Mouse (Mus musculus) thymus, postnatal 36 days (tissue): ENCODE measurements around the gene Fgfr2.

Source experiments
- DNase-seq, 2 experiments: peaks; one replicate each; pipeline ENCODE4 v3.0.0; 2022; ENCODE audit warnings: mixed read lengths in 2 of 2

The Fgfr2 gene

DNA sequence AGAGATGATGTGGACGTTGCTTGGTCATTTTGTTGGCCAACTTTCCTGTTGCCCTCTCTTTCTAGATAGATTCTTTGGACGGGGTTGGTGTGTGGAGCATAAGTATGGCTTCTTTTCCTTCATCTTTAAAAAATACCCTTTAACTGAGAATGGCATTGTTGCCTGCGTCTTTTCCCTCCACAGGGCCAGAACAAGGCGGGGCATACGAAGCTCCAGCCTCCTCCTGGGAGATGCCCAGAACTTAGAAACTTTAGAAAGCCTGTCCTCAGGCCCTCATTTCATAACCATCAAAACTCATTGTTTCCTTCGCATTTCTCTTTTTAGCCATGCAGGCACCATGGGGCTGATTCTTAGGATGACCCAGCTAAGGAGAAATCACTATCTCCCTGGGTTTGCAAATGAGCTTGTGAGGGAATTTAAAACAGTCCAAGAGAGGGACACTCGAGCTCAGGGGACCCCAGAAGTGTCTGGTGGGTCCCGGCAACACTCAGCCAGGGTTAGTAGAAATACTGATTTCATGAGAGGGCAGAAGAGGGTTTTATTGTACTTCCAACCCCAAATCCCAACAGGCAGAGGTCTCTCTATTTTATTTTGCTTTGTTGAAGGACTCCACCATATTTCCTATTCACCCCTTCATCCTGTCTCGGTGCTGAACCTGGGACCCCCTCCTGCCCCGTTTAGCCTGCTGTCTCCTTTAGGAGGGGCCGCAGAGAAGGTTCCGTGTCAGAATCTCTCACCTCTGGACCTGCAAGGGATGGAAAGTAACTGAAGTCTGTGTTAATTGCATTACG is 2754.9 kb downstream of the Fgfr2 start:
- no peak for DNase-seq

DNA sequence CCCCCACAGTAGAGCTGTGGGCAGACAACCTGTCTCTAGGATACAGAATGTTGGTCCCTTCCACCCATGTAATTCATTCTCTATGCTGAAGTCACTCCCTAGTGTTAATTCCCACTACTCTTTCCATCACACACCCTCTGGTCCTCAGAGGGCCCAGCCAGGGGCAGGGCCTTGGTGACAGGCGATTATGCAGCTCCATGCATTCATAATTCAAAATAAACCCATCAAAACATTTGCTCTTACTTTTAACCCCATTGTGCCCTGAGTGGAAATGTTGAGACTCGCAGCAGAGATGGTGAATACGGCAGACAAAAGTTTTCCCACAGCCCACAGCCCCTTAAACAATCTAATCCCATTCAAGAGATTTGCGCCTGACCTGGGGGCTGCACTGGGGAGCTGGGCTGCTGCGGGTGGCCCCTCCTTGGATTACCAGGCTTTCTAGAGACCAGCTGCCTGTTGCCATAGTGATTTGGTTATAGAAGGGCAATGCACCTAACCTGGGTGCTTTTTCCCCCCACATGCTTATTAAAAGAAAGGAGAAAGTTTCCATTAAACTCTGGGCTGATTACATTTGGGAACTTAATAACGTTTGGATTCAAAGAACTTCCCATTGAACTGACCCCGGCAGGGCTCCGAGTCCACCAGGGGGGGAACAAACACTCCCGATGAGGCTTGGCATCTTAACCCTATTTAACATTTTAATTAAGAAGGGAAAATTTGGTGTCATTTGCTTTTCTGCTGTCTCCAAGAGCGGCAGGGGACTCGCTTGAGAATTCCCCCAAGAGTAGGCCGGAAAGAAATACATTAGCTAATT is 2755.7 kb downstream of the Fgfr2 start:
- no peak for DNase-seq

DNA sequence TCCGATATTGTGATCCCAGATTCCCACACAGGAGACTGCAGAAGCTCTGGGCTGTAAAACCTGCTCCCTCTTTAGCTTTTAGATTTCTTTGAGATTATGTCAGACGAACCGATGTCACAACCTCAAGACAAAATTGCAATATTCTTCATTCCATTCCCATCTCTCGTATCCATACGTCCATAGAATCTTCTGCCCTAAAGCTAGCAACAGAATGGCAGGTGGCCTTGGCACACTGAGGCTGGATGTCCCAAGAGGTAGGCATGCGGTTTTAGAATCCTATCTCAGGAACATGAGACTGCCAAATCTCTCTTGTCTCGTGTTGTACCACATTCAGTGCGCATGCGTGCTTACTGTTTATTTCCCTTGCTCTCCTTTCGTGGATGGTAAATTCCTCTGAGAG is 2757.4 kb downstream of the Fgfr2 start:
- no peak for DNase-seq

DNA sequence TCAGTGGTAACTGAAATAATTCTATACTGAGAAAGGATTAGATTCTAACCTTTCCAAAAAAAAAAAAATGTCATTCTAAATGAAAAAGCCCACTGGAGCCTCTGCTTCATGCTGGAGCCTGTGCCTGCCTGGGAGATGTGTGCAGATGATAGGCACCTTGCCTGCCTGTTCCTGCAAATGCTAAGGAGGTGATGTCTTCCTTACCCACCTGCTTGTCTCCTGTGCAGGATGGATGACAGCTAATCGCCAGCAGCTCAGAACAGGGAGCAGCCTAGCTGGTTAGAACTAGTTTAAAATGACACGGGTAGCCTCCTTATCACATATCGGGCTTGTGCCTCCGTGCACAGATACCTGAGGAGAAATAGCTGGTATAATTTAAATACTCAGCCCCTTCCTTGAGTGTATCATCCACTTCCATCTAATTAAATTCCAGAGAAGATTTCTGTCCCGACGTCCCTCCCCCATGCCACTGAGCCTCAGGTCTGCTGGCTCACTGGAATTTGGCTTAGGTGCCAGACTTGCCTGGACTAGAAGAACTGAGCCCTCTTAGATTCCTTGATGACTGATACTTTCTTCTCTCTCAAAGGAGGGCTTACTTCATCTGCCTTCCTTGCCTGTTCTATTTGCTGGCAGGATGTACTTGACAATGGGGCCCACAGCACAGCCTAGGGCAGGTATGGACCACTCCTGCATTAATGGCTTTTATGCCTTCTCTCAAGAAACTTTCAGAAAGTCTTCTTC is 2782.6 kb downstream of the Fgfr2 start:
- no peak for DNase-seq

DNA sequence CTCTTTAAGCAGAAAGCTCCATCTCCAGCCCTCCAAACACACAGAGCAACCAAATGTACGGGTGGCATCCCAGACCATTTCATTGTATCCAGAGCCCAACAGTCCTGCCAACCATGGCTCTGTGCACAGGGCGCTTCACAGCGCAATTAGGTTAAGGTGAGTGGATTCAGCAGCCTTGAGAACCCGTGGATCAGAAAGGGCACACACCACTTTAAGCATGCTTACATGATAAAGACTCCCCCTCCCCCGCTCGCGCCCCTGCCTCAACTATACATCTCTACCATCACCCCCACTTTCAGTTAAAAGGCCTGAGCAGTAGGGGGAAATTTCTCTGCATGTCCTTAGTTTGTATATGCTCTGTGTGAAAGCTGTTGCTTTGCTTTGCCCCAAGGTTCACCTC is 2785.5 kb downstream of the Fgfr2 start:
- DNase-seq, result no peak

DNA sequence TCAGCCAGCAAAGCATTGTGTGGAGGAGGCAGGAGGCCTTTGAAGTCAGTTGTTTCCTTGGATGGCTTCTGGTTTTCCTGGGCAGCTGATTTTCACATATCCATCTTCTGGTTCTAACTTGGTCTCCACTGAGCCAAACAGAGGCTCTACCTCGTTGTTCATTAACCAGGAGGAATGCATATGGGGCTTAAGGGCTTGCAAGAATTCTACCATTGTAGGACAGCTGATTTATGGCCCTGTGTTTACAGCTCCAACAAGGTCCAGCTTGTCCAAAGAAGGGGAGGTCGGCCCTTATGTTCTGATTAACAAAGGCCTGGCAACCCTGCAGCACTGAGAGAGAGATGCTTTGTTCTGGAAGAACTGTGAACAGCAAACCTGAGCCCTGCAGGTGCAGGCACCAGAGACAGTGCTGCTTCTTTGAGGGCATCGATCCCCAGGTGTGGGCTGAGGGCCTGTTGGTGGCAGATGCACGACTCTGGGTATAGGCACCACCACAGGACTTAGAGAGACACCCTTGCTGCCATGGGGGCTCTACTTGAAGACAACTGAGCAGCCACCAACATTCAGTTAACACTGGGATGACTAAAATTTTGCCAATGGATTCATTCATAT is 2787.6 kb downstream of the Fgfr2 start:
- DNase-seq, result no peak

DNA sequence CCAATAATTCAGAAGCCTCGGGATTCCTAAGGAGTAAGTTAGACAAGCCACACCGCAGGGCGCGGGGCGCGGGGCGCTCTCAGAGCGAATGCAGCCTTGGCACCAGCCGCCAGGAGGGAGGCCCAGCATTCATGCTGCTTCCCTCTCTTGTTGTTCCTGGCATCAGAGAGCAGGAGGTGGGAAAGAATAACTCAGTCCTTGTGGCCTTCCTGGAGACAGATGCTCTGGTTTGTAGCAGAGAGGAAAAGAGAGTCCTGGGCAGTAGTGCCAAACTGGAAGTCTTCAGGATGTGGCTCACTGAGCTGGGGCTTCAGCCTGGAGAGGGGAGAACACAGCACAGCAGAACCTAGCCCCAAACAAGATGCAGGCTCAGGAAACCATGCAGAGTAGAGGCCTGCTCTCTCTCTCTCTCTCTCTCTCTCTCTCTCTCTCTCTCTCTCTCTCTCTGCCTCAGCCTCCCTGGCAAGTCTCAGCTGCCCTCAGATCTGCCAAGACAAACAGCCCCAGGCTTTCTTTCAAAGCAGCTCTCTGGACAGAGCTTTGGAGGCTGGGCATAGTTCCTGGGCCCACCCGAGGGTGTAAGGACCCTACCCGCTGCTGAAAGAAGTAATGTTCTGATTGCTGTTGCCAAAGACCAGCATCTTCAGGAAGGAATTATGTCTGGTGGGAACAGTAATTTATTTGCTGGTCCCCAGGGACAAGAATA is 2790.5 kb downstream of the Fgfr2 start:
- no peak for DNase-seq

DNA sequence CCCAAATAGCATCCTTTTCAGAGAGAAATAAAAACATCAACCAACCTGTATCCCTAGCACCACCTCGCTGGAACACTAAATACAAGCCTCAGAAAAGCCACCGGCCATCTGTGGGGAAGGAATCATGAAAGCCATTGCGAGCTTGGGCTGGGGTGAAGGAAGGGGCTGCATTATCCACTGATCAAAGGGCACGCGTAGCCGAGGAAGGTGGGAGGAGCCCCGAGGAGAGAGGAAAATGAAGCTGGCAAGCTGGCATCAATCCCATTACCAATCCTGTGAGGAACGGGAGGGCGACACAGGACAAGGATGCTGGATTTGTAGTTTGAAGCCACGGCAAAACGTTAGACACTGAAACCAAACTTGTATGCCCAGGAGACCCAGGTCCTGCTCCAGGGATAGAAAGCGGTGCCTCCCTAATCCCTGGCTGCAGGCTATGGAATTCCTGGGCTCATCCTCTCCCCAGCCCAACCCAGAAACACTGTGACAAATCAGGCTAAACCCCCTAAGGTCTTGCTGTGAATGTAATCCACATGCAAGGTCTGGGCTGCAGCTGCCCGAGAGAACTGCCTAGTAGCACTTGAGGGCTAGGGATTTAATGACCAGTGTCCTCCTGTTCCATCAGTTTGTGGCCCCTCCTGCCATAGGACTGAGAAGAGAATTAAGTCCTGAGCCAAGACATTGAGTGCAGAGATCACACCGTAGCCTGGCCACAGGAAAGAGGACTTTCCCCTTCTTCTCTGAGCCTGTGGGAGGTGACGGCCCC is 2795.4 kb downstream of the Fgfr2 start:
- DNase-seq, result no peak

DNA sequence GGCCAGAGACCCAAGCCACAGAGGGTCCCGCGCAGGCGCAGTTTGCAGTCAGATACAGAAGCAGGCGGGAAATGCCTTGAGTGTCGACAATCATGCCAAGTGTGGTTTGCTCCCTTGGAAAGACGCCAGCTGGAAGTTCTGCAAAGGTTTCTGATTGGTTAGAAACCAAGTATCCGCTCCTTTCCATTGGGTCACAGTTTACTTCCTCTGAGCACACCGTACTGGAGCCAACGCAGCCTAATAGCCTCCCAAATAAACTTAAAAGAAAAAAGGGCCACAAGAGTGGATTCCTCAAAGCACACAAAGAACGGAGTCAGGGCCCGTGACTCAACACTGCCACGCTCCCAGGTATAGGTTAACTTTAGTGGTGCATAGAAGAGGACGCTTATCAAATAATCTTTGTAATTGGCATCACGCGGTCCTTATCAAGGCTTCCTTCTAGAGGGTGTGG is 2797.1 kb downstream of the Fgfr2 start:
- DNase-seq, result no peak

DNA sequence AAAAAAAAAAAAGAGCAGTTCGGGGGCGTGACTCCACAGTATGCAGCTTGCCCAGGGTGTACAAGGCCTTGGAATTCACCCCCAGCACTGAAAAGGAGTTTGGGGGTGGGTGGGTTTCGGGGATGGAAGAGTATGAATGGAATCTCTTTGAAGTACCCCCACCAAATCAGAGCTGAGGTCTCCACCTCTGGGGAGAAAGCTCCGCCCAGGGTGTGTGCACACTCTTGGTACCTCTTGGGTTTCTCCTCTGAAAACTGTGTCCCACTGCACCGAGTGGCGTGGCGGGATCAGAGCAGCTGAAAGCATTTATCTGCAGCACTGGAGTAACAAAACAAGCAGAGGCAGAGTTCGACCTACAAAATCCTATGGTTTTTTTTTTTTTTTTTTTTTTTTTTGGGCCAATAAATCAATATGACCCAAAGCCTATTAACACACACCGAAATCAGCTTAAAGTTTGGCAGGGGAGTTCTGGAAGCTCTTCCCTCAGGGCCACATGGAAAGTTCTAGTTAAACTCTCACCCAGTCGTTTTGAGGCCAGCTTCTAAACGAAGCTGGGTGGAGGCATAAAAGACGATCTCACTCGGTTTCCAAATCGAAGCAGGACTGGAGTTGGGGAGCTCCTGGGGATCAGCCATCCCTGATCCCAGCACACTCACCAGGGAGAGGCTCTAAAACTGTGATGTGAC is 2798.3 kb downstream of the Fgfr2 start:
- no peak for DNase-seq

DNA sequence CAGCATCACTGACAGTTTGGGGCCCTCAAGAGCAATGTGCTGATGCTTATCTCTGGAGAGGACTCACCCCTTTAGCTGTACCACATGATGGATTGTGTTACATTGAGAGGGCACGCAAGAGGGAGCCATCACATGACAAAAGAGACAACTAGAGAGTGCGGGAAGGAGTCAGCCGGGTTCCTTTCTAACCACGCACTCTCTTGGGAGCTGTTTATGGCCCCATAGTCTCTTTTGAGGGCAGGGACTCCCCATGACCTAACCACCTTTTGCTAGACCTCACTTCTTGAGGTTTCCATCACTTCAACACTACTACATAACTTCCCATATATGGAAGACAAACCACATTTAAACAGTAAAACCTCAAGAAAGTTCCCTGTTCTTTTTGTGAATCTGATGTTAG is 2799.4 kb downstream of the Fgfr2 start:
- DNase-seq, result no peak

DNA sequence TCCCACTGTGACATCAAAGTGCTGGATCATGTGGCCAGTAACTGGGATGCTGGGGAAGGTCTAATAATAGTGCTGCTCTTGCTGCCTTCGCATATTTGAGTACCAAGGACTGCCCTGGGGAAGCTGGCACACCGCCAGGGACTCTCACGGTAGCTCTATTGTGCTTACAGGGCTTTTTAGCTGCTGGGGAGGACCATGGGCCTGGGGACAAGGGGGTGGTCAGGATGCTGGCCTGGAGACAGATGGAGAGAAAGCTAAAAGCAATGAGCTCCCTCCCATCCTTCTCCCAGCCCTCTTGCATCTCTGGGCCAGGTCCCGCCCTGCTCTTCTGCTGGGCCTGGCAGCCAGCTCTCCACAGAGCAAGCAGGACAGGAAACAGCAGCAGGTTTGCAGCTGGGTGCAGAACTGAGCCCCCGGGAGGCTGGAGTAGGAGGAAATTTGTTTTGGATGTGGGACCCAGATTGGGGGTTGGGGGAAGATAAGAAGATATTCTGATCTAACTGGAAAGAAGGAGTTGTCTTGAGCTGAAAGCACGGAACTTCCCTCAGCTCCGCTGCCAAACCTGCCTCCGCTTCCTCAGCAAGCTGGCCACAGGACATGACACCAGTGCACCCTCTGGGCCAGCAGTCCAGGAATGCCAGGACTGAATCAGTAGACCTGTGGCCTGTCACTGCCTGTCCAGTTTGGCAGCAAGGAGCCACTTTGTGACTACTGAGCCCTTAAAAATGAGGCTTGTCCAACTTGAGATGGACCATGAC is 2803.2 kb downstream of the Fgfr2 start:
- no peak for DNase-seq

DNA sequence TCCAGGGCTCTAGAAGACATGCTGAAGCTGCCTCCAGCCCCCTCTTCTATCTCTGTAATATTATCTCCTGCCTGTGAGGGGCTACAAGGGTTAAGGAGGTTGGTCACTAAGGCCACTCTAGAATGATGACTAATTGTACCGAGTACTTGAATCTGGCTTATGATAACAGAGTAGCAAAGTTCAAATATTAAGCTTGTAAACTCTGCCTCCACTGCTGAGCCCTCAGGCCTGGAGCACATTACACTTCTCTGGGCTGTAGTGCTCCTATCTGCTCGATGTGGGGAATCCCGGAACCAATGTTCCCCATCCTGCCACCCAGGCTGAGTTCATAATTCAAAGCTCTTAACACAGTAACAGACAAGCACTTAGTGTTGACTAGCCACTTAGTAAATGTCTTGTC is 2806.9 kb downstream of the Fgfr2 start:
- no peak for DNase-seq

DNA sequence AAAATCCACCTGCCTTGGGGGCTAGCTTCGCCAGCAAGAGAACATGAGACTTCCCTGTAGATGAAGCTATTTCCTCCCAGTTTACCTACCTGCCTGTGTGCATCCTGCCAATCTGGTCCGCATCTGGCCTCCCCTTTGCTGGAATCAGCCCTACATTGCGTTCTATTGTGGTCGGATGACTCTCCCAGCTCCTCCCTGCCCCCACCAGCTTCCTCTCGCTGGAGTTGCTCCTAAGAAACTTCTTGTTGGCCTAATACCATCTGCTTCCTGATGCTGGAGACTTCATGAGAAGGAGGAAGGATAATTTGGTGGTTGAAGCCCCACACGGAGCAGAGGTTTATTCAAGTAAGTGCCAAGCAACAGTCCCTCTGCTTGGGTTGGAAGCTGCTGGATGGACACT is 2807.9 kb downstream of the Fgfr2 start:
- no peak for DNase-seq

DNA sequence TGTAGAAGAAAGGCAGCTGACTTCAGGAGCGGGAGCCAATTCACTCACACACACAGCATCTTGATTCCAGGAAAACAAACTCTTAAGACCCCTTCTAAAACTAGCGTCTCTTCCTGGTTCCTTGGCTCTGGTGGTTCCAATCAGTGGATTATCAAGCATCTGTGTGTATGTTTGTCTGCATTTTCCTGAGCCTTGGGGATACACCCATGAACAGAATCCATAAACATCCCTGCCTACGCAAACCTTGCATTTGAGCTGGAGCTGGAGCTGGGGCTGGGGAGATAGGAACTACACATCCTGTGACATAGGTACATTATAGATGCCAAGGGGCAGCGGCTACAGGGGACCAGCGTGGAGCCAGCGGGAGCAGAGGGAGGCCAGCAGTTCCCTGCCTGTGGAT is 2808.5 kb downstream of the Fgfr2 start:
- no peak for DNase-seq

DNA sequence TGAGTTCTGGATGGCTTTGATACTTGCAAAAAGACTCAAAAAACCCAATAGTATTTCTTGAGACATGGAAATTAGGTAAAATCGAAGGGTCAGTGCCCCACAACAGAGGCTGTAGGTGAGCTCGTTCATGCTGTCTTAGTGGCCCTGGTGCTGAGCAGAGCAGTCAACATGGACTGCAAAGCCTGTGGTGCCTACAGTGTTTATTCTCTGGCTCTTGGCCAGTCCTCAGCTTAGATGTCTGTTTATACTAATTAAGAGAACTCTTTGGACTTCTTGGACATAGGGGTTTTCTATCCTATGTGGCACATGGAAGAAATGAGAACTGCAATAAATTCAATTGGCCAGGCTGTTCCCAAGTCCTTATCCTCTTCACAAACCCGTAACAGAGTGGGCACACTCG is 2811.8 kb downstream of the Fgfr2 start:
- DNase-seq, result no peak

DNA sequence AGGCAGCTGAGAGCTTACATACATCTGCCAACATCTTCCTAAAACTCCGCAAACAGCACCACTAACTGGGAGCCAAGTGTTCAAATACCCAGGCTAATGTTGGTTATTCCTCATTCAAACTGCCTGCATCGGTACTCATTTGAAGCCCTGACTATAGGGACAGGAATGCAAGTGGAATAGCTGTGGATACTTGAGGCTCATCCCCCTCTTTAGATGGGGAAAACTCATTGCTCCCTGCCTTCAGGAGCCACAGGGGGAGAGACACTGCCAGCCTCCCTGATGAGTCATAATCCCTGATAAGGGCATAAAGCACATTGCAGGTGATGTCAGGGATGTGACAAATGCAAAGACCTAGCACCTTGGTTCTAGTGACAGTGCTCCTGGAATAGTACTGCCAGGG is 2814.0 kb downstream of the Fgfr2 start:
- DNase-seq, result no peak

DNA sequence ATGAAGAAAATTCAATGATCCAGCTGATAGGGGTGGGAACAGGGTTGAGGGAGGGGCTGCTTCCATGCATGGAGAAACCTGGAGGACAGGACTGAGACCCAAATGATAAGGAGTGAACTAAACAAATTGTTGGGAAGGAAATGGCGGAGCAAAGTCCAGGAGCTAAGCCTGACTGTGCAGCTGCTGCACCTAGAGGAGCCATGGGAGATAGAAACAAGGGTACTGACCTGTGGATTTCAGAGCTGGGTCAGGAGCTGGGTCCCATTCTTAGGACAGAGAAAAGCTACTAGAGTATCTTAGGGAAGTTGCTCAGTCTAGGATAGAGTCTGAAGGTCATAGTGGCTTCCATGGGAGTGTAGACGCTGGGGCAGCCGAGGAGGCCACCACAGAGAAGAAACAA is 2816.1 kb downstream of the Fgfr2 start:
- no peak for DNase-seq

DNA sequence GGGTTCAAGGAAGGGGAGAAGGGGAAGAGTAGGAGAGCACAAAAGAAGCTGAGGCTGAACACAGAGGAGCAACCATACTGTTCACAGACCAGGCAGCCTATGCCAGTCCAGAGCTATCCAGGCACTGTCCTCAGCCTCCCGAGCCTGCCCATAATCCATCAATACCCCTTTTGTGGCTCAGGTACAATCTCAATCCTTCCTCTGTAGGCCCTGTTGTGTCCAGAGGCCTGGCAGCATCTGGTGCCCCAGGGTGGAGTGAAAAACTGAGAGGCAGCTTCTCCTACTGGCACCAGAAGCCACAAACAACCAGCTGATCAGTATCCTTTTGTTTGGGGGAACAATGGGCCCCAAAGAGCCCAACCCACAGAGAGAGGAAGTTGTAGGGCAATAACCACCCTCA is 2818.5 kb downstream of the Fgfr2 start:
- DNase-seq, result no peak

DNA sequence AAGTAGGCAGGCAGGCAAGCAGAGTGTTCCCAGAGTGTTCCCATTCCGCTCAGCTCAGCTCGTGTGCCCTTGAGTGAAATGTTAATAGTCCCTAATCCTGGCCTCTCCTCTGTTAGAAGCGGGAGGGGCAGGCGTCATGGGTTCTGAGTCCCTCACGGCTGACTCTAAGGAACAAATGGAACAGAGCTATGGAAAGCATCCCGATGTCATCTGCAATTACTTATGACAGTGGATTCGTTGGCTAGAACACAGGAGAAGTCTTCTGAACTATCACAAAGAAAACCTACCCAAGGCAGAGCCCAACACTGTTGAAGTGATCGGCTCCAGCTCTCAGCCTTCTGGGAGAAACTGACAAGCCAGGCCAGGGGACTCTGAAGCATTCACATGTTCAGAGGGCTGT is 2819.7 kb downstream of the Fgfr2 start:
- DNase-seq, result no peak
